Mouse (Mus musculus) gastrocnemius, adult 18-20 months (tissue): ENCODE results near the gene Lect2. TPM values are rescaled to one million over a fixed set of nuclear protein-coding genes. Genes with fewer than 3 reads are reported as not detected.

ENCODE experiments used
- DNase-seq: peaks from one replicate; pipeline ENCODE4 v3.0.0; 2021; ENCODE audit warnings: low spot score
- total RNA-seq, 2 experiments: library from RNA; stranded (reverse); gene quantifications; 2 replicates each; pipeline ENCODE4 v1.2.3; 2021

Gene Lect2
- total RNA-seq, 2 experiments from 2014 or later = not detected

DNA sequence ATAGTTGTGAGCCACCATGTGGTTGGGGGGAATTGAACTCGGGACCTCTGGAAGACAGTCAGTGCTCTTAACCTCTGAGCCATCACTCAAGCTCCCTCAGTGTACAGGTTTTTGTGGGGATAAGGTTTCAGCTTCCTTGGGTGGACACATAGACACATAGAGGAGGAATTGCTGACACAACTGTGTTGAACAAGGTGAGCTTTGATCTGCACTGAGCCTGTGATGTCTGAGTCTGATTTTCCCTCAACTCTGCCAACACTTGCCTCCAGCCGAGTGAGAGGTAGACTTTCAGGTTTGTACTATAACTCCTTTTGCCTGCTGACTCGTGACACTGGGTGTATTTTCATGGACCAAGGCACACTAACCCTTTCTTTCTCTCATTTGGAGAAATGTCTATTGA is 8.4 kb upstream of the Lect2 start:
- no peak for DNase-seq

DNA sequence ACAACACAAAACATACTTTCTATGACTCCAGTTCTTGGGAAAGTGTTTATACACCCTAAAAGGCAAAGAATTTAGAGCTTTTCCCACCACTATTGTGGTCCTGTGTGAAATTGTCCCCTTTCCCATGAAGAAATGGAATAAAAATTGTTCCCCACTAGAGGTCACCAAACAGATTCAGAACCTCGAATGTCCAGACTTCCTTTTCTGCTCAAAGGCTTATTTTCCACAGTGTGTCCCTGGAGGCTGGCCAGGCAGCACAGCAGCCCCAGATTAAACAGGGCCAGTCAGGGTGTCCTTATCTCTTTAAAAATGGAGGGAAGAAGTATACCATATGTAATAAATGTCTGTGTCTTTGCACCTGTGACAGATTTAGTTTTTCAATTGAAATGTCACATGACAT is 7.7 kb upstream of the Lect2 start:
- peak; percentile 46 for DNase-seq

DNA sequence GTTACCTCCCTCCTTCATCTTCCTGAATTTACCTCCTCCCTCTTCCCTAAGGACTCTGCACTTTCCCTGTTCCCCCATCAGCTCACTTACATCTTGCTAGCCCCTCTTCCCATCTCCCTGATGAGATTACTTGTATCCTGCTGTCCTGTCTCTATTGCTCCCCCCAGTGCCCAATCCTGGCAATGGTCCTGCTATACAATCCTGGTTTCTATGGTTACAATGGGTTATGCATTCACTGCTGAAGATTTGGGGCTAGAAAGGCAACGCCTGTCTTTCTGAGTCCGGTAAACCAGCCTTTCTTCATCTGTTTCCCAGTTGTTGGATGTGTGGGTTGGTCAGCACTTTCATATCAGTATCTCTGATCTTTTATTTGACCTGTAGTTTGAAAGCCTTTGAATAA is 6.1 kb upstream of the Lect2 start:
- no peak for DNase-seq

DNA sequence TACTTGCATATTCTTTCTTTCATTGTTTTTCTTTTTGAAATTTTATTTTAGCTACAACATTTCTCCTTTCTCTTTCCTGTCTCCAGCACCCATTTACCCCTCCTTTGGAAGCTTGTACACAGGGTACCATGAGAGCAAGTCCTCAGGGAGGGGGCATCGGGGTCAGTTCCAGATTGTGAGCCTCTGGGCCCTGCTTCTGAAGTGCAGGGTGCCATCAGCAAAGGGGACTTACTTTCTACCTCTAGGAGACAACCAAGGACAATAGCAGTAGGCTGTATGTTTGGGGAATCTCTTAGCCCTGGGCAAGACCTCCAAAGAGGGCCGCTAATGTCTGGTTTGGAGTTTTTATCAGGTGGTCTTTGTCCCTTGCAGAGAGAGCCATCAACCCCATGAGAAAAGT is 5.6 kb upstream of the Lect2 start:
- no peak for DNase-seq

DNA sequence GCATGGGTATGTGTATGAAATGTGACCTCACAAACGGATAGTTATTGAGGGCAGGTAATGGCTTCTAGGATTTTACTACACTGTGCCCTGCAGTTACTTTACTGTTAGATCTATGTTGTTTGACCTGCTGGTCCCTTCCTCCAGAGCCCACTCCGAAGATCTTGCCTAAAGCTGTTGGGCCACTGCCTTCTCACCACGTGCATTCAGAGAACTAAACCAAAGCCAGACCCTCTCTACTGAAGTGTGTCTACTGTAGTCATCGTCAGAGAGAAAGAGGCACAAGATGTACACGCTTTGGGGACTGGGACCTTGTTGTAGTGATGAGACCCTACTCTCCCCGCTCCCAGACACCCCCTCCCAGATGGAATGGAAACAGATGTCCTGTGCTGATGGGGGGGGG is 3.4 kb upstream of the Lect2 start:
- DNase-seq = no peak

DNA sequence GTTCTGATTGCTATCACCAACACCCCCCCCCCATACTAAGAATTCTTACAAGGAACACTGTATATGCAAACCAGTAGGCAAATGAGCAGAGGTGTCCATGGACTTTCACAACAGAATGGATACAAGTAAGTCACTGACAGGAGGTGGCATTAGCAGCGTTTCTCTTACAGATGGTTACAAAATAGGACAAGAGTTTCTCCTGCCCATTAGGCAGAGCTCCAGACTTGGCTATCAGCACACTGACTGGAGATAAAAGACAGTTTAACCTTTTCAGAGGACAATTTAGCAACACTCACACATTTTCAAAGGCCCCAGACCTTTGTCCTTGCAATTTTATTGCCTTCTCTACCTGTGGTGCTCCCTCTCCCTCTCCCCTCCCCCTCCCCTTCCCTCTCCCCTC is 2.3 kb upstream of the Lect2 start:
- no peak for DNase-seq

DNA sequence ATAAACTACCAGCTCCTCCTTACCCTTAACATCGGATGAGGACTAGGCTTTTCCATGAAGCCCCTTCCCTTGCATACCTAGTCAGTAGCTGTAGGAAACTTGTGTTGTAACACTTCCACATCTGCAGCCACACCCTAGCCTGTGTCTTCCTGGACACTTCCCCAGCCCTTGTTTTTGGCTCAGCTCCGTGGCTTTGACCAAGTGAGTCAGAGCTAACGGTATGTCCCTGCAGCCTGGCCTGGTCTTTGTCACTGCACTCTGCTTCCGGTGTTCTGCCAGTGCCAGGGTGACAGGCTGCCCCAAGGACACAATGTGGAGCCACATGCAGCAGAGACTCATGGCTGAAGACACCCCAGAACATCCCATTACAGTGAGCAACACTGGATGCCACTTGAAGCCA is 1.1 kb upstream of the Lect2 start:
- DNase-seq = peak; percentile 48

DNA sequence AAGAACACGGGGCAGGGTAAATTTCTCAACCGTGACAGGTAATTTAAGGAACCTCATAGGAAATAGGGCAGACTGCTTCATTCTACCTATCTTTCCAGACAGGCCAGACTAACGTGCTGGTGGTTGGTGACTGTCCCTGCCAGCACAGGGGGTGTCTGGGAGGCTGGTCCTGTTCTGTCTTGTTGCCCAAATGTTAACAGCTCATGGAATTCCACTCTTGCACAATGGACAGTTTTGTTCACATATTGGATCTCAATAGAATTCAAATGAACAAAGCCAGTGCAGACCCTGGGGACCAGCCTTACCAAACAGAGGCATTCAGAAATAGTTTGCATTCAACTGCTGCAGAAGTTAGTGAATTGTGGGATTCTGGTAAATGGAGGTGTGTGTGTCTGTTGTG is 3.3 kb downstream of the Lect2 start:
- DNase-seq = no peak

DNA sequence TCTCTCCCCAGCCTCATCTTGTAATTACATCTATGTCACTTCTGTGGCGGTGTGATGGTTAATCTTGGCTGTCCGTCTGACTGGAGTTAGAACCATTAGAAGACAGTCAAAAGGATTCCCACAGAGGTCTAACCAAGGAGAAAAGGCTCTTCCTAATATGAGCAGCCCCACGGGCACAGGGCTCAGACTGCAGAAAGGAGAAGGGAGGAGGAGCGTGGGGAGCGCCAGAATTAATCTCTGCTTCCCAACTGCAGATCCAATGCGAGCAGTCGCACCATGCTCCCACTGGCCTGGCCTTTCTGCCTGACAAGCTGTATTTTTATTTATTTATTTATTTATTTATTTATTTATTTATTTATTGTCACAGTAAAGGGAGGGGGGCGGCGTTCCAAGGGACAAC is 4.5 kb downstream of the Lect2 start:
- no peak for DNase-seq

DNA sequence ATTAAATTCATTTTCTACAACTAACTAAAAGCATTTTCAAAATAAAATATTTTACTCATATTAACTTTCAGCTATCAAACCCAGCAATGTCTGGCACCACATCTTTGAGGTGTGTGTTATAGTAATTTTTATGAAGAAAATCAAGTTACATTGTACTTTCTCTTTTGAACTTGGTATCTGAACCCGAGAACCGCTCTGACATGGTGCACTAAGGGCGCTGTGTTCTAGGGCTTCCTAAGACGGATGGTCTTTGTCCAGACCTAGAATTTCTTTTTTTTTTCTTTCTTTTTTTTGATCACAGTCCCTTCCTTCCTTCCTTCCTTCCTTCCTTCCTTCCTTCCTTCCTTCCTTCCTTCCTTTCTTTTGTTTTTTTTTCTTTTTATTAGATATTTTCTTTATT is 8.5 kb downstream of the Lect2 start:
- peak; percentile 9 for DNase-seq

DNA sequence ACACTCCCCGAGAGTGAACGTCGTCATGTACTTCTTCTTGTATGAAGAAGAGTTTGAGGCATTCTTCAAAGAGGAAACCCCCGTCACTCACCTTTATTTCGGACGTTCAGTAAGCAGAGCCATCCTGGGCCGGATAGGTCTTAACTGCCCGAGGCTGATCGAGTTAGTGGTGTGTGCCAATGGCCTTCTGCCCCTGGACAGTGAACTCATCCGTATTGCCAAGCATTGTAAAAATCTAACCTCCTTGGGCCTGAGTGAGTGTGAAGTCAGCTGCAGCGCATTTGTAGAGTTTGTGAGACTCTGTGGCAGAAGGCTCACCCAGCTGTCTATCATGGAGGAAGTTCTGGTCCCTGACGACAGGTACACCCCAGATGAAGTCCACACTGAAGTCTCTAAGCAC is 11.3 kb downstream of the Lect2 start:
- no peak for DNase-seq

DNA sequence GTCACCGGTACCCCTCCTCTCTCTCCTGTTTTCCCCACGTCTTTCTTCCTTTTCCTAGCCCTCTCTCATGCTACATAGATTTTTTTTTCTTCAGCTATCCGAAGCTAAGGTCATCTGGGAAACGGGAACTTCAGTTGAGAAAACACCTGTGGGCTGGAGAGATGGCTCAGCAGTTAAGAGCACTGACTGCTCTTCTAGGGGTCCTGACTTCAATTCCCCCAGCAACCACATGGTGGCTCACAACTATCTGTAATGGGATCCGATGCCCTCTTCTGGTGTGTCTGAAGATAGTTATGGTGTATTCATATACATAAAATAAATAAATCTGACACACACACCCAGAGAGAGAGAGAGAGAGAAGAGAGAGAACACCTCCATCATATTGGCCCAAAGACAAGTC is 12.7 kb downstream of the Lect2 start:
- no peak for DNase-seq

DNA sequence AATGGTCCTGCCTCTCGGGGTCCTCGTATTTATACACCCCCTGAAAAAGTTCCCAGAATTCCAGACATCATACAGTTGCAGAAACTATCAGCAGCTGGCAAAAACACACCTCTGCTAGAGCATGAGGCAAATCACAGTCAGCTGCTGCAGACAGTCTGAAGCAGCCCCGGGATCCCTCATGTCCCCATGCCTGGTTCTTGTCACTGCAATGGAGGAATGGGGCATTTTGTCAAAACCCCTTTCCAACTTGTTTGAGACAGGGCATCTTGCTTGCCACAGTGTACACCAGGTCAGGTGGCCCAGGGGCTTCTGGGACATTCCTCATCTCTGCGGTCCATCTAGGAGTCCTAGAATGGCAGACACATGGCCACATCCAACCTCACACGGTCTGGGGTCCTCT is 13.4 kb downstream of the Lect2 start:
- DNase-seq = no peak

DNA sequence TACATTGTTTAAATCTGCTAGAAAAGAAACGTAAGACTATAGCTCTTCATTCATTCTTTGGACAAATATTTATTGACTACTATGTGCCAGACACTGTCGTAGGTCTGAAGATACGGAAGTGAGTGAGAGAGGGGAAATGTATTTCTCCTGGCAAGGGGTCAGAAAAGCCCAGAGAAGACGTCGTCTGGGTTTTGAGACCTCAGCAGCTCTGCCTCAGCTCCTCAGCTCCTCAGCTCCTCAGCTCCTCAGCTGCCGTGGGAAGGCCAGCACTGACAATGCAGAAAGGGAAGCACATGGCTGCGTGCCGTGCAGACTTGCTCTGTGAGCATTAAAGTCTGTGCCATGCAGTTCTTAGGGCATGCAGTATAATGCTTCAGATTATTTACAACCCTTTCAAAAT is 18.6 kb downstream of the Lect2 start:
- DNase-seq = no peak

DNA sequence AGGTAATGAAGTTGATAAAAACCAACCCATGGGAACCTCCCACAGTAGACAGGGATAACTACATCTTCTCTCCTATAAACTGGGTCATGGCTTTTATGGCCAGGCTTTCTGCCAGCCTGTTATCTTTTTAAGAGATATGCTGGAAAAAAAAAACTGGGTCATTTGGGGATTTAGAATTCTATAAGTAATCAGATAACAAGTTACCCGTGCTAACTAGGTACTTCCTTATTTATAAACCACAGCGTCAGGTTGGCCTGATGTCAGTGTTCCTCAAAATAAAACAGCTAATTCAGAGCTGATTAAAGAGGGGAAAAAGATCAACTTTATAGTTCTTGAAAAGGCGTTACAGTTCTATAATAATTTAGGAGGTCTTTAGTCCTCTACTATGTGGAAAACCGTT is 19.3 kb downstream of the Lect2 start:
- no peak for DNase-seq

DNA sequence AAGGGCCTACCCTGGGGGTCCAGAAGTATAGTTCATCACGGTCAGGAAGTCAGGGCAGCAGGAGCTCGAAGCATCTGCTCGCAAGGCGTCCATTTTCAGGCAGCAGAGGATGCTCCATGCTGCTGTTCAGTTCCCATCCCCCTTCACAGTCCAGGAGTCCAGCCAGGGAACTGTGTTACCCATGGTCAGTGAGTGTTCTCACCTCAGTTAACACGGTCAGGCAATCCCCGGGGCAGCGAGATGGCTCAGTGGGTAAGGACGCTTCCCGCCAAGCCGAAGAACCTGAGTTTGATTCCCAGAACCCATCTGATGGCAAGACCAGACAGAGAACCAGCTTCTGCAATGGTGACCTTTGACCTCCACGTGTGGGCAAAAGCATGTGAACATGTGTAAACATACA is 20.0 kb downstream of the Lect2 start:
- no peak for DNase-seq

DNA sequence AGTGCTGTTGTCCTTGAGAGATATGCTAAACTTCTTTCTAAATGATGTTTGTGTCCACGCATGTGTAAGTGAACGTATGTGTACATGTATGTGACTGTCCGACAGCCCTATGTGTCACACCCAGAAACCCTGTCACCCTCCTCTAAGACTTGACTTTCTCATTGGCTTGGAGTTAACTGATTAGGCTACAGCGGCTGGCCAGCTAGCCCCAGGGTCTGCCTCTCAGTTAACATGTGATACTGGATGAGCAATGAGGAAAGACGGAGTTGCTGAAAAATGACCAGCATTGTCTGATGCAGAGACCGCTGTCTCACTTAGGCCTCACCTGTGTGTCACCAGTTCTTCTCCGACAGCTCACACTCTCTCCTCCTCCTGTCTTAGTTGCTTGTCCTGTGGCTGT is 20.5 kb downstream of the Lect2 start:
- no peak for DNase-seq

DNA sequence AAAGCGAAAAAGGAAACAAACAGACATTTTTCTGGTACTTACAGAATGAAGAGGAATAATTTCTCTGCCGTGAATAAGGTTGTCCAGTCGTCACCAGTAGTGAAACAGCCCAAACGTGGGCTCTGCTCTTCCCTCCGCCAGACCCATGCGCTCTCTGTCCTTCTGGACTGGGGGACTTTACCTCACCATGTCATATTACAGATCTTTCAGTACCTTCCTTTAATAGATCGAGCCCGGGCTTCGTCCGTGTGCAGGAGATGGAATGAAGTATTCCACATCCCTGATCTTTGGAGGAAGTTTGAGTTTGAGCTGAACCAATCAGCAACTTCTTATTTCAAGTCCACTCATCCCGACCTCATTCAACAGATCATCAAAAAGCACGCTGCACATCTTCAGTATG is 21.4 kb downstream of the Lect2 start:
- no peak for DNase-seq

DNA sequence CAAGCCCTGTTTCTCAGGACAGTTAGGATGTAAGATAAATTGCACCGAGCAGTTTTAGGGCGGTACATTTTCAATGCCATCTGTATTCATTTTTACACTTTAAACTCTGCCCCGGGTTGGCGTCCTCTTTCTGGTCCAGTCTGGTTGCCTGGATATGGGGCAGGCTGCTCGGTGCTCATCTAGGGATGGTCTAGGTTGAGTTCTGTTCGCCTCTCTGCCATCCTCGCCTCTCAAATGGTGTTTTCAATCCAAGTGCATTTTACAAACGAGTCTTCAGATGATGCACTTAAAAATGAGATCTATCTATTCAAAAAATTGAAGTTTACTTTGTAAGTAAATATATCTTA is 25.5 kb downstream of the Lect2 start:
- DNase-seq = no peak

DNA sequence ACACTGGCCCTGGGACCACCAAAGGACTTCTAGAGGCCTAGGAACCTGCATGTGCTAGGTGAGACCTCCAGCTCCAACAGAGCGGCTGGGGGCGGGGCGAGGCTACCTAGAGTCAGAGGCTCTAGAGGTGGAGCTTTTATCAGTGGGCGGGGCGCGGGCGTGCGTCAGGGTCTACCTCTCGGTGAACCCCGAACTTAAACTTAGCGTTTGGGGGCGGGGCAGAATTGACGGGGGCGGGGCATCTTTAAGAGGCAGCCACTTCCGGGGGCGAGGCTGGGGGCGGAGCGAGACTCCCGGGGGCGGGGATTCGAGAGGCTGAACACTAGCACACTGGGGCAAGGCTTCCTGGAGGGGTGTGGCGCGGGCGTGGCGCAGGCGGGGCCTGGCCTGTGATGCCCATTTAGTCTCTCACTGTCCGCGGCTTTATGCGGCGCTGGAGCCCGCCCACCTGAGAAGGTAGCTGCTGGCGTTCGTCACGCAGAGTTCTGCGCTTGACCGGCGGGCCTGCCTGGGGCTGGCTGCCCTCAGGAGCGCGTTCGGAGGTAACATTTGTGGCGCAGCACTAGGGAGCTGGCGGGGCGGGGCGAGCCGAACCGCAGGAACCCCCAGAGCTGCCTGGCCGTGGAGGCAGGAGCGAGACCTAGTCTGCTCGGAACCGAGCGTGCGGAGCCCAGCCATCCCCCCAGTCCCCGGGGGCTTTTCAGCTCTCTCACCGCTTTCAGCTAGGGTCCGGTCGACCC is 26.1 kb downstream of the Lect2 start, which contains the start of gene Fbxl21:
TSS of gene Fbxl21 (plus strand) at position 392 of the 740 bp plus-strand sequence.
- DNase-seq = peak; percentile 91

DNA sequence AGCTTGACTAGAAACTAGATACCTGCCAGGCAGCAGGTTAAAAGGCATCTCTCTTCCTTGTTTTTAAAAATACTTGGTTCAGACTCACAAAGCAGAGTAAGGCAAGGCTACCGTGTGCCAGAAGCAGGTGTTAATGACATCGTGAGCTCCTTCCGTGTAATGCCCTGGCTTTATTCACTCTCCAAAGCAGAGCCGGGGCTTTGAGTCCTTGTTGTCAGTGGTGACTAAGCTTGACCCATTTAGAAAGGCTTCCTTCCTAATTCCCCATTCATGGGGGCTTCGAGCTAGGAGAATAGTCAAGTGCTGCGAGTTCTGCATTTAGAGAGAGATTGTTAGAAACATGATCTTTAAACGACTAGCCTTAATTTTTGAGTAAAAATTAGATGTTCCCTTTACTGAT is 31.5 kb downstream of the Lect2 start:
- DNase-seq = no peak

DNA sequence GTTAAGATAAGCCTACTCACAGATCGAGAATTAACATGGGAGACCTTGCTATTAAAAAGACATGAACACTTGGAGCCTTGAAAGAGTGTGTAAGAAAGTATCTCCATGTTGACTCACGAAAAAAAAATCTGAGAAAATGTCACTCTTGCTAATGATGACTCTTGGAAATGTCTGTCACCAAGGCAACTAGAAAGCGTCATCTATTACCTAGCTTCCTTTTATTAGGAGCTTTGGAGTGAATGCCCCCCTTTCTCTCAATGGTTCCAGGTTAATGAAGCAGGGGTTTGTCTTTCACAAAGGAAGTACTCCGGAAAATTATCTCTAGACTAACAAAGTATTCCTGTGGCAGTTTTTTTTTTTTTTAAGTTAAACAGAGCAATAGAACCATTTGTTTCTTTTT is 32.0 kb downstream of the Lect2 start:
- DNase-seq = no peak

DNA sequence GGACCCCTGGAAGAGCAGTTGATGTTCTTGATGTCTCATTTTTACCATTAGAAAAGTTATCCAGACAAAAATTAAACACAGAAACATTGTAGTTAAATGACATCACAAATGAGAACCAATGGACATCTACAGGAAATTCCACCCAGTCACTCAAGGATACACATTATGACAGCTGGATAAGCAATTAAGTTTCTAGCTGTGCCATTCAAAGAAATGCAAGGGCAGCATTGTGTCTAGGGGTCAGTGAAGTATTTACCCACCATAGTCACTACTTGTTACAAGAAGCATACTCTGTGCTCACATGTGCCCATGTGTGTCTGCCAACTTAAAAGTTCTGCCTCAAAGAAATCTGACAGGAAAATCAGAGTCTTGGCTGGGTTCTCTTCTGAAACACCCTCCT is 34.7 kb downstream of the Lect2 start:
- no peak for DNase-seq

DNA sequence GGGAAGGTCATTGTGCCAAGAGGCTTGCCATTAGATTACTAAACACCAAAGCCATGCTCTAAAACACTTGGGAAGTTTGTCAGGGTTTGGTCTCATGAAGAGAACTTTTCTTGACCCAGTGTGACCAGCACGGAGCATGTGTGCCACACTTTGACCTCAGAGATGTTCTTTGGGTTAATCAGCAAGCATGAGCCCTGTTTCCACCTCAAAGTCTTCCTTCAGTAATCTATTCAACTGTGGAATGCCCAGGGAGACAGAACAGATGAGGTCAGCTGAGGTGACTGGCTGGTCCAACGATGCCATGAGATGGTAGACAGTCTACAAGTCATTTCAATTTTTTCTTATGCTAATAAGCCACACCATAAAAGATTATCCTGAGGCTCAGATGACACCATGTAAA is 38.5 kb downstream of the Lect2 start:
- DNase-seq = no peak
